Mouse (Mus musculus): ENCODE data around the gene Pyy. TPM values are rescaled to one million over a fixed set of nuclear protein-coding genes. Genes with fewer than 3 reads are reported as not detected.

The Pyy gene
- polyA plus RNA-seq, 1 experiment = not detected

DNA sequence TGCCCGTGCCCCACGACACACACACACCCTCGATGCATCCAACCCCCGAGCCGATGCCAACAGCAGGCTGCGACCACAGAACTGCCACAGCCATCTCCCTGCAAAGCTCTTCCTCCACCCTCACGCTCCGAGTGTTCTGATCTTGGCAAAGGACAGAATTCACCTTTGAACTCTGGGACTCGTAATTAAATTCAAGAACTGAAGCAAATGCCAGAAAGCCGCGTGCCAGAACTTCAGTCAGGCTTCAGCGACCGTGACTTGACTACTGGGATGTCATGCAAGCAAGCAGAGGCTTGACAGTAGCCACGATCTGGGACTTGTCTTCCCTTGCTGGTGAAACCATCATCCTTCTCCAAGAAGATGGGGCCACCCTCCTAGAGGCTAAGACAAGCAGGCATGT, 33.9 kb downstream of the Pyy start:
- Histone ChIP-seq H3K27ac (replicated peaks; ENCODE audit: low read depth, low read length) (no peak overlapping the region), H3K4me3 (ENCODE audit: insufficient read depth, low read depth, low read length) (no peak overlapping the region), H3K4me1 (ENCODE audit: control insufficient read depth, insufficient read depth, insufficient read length, low read length) (no peaks in the 10 kb centered on the region)

DNA sequence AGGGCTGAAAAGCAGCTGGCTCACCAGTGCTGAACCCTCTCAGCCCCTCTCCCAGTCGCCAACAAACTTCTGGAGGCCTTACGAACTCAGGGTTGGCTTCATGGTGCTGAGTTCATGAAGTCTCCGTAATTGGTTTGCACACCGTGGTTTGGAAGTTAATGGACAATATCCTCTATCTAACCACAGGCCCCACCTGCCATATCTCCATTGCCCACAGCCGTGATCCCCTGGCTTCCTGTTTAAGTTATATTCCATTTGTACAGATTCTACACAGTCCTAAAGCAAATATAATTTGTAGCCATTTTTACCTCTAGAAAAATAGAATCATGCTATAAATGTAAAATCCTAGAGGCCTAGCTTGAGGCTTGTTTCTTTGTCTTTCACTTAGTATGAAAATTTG, 34.9 kb downstream of the Pyy start:
- no peak overlapping the region for H3K4me3 ChIP-seq (ENCODE audit: insufficient read depth, low read depth, low read length)
- no peak overlapping the region for H3K27ac ChIP-seq (replicated peaks; ENCODE audit: low read depth, low read length)
- H3K4me1 ChIP-seq (ENCODE audit: control insufficient read depth, insufficient read depth, insufficient read length, low read length) = no peaks in the 10 kb centered on the region

DNA sequence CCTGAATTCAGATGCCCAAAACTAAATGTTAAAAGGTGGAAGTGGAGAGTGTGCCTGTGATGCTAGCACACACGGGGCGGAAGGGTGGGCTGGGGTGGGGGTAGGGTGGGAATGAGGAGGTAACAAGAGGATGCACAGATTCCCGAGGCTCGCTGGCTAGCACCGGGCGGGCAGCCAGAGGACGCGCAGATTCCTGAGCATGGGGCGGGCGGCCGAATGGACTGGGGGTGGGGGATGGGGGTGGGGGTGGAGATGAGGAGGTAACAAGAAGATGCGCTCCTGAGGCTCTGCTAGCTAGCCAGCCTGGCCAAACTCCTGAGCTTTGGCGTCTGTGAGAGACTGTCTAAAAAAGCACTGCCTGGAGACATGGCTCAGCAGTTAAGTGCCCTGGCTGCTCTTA, 37.2 kb downstream of the Pyy start:
- H3K4me3 ChIP-seq (ENCODE audit: insufficient read depth, low read depth, low read length) = no peak overlapping the region
- no peak overlapping the region for H3K27ac ChIP-seq (replicated peaks; ENCODE audit: low read depth, low read length)
- no peaks in the 10 kb centered on the region for H3K4me1 ChIP-seq (ENCODE audit: control insufficient read depth, insufficient read depth, insufficient read length, low read length)

DNA sequence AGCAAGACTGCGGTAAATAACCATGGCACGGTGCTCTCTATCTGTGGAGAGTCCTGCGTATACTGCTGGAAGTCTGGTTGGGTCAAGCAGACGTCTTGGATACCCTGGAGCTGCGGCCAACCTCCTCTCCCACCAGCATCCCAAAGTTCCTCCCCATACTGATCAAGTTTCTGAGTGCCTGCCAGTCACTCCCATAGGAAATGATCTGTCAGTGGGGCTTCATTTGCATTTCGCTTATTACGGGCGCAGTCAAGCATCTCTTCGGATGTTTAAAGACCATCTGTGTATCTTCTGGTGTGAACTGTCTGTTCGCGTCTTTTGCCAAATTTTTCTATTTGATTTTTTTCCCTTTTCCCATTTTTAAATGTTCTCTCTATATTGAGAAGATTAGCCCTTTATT, 38.0 kb downstream of the Pyy start:
- Histone ChIP-seq H3K4me3 (ENCODE audit: insufficient read depth, low read depth, low read length) (no peak overlapping the region), H3K27ac (replicated peaks; ENCODE audit: low read depth, low read length) (no peak overlapping the region), H3K4me1 (ENCODE audit: control insufficient read depth, insufficient read depth, insufficient read length, low read length) (no peaks in the 10 kb centered on the region)

GRCm38 (mm10) chr11:102068969-102069368, 38.7 kb downstream of the Pyy start:
- no peak overlapping the region for H3K27ac ChIP-seq (replicated peaks; ENCODE audit: low read depth, low read length)
- no peaks in the 10 kb centered on the region for H3K4me1 ChIP-seq (ENCODE audit: control insufficient read depth, insufficient read depth, insufficient read length, low read length)
- no peak overlapping the region for H3K4me3 ChIP-seq (ENCODE audit: insufficient read depth, low read depth, low read length)

- Histone ChIP-seq H3K4me1 (ENCODE audit: control insufficient read depth, insufficient read depth, insufficient read length, low read length) (no peaks in the 10 kb centered on the region), H3K27ac (replicated peaks; ENCODE audit: low read depth, low read length) (no peak overlapping the region), H3K4me3 (ENCODE audit: insufficient read depth, low read depth, low read length) (no peak overlapping the region)
Measured at GRCm38 (mm10) chr11:102063076-102063475, 44.6 kb downstream of the Pyy start.

GRCm38 (mm10) chr11:102061941-102062473, 45.6 kb downstream of the Pyy start:
- Histone ChIP-seq H3K4me1 (ENCODE audit: control insufficient read depth, insufficient read depth, insufficient read length, low read length) (no peaks in the 10 kb centered on the region), H3K27ac (replicated peaks; ENCODE audit: low read depth, low read length) (no peak overlapping the region), H3K4me3 (ENCODE audit: insufficient read depth, low read depth, low read length) (no peak overlapping the region)

GRCm38 (mm10) chr11:102061236-102061940, 46.2 kb downstream of the Pyy start:
- H3K4me3 ChIP-seq (ENCODE audit: insufficient read depth, low read depth, low read length) = no peak overlapping the region
- H3K27ac ChIP-seq (replicated peaks; ENCODE audit: low read depth, low read length) = no peak overlapping the region
- no peaks in the 10 kb centered on the region for H3K4me1 ChIP-seq (ENCODE audit: control insufficient read depth, insufficient read depth, insufficient read length, low read length)

Other genes with a start within 250 kb of the Pyy start
- 3.8 and 4.4 TPM in 2 replicates for gene Meox1, start 213.5 kb downstream of the Pyy start, polyA plus RNA-seq (2012; ENCODE audit: insufficient read depth, insufficient read length, missing spikeins)
- not detected in 2 replicates for gene Sost, start 140.8 kb downstream of the Pyy start, polyA plus RNA-seq (2012; ENCODE audit: insufficient read depth, insufficient read length, missing spikeins)
- gene Cfap97d1, start 123.6 kb downstream of the Pyy start, polyA plus RNA-seq (2012; ENCODE audit: insufficient read depth, insufficient read length, missing spikeins) = not detected in 2 replicates
- gene Dusp3, start 120.8 kb downstream of the Pyy start, polyA plus RNA-seq (2012; ENCODE audit: insufficient read depth, insufficient read length, missing spikeins) = 66.5 and 75.1 TPM in 2 replicates
- gene Mpp3, start 79.4 kb downstream of the Pyy start, polyA plus RNA-seq (2012; ENCODE audit: insufficient read depth, insufficient read length, missing spikeins) = 0.54 and 0.87 TPM in 2 replicates
- gene Cd300lg, start 66.3 kb downstream of the Pyy start, polyA plus RNA-seq (2012; ENCODE audit: insufficient read depth, insufficient read length, missing spikeins) = 37.7 and 46.4 TPM in 2 replicates
- gene Mpp2, start 19.3 kb downstream of the Pyy start, polyA plus RNA-seq (2012; ENCODE audit: insufficient read depth, insufficient read length, missing spikeins) = 3.7 and 7.0 TPM in 2 replicates
- gene Ppy, start 6.5 kb downstream of the Pyy start, polyA plus RNA-seq (2012; ENCODE audit: insufficient read depth, insufficient read length, missing spikeins) = not detected in 2 replicates
- gene Nags, start 37.7 kb upstream of the Pyy start, polyA plus RNA-seq (2012; ENCODE audit: insufficient read depth, insufficient read length, missing spikeins) = not detected in 2 replicates
- 3.3 and 7.9 TPM in 2 replicates for gene Tmem101, start 48.6 kb upstream of the Pyy start, polyA plus RNA-seq (2012; ENCODE audit: insufficient read depth, insufficient read length, missing spikeins)
- 93.7 and 101 TPM in 2 replicates for gene Lsm12, start 77.5 kb upstream of the Pyy start, polyA plus RNA-seq (2012; ENCODE audit: insufficient read depth, insufficient read length, missing spikeins)
- gene G6pc3, start 81.8 kb upstream of the Pyy start, polyA plus RNA-seq (2012; ENCODE audit: insufficient read depth, insufficient read length, missing spikeins) = 41.4 and 51.7 TPM in 2 replicates
- 42.2 and 61.6 TPM in 2 replicates for gene Hdac5, start 122.3 kb upstream of the Pyy start, polyA plus RNA-seq (2012; ENCODE audit: insufficient read depth, insufficient read length, missing spikeins)
- gene BC030867, start 141.1 kb upstream of the Pyy start, polyA plus RNA-seq (2012; ENCODE audit: insufficient read depth, insufficient read length, missing spikeins) = not detected in 2 replicates
- gene Asb16, start 160.9 kb upstream of the Pyy start, polyA plus RNA-seq (2012; ENCODE audit: insufficient read depth, insufficient read length, missing spikeins) = 0.48 and 1.0 TPM in 2 replicates
- gene Tmub2, start 177.1 kb upstream of the Pyy start, polyA plus RNA-seq (2012; ENCODE audit: insufficient read depth, insufficient read length, missing spikeins) = 20.5 and 24.2 TPM in 2 replicates
- 11.6 and 13.1 TPM in 2 replicates for gene Atxn7l3, start 188.8 kb upstream of the Pyy start, polyA plus RNA-seq (2012; ENCODE audit: insufficient read depth, insufficient read length, missing spikeins)
- gene Ubtf, start 211.9 kb upstream of the Pyy start, polyA plus RNA-seq (2012; ENCODE audit: insufficient read depth, insufficient read length, missing spikeins) = 41.7 and 47.6 TPM in 2 replicates

Data from brown adipose tissue, adult 24 weeks (tissue).